Mouse (Mus musculus) ES-Bruce4 (cell line): Measurements from ENCODE around the gene Gm10643.

Experiments
- CTCF ChIP-seq: IDR thresholded peaks from one replicate; pipeline ENCODE4 v1.8.1; 2011; ENCODE audit warnings: low read depth, low read length
- EP300 ChIP-seq: IDR thresholded peaks from 2 replicates; pipeline ENCODE4 v1.6.1; 2011; ENCODE audit warnings: low read depth, low read length; ENCODE audit not compliant: insufficient read depth
- POLR2A ChIP-seq: IDR thresholded peaks from one replicate; pipeline ENCODE4 v1.8.1; 2011; ENCODE audit warnings: low read length; ENCODE audit not compliant: insufficient read depth

- TF ChIP-seq CTCF (no peak), POLR2A (no peak), EP300 (no peak)
Measured at GRCm38 (mm10) chr8:84070241-84070640, 5.3 kb upstream of the Gm10643 start.
